Mouse (Mus musculus): ENCODE data around the gene Trp53rka. TPM values are rescaled to one million over a fixed set of nuclear protein-coding genes. Genes with fewer than 3 reads are reported as not detected.

The Trp53rka gene
- polyA plus RNA-seq (2015; fragmentation: Nextera tagmentation; extraction: Ambion mirVana), result 10.8 and 10.9 TPM in 2 replicates

- 1% methylated on average over 58 of the region's 84 CpGs for WGBS
- peak; percentile 82 for ATAC-seq
- Histone ChIP-seq H3K9ac (ENCODE audit: low read depth, low read length) (peak within 1 kb of the TSS; percentile 78), H3K4me3 (ENCODE audit: low read depth, low read length) (peak within 1 kb of the TSS; percentile 72), H3K27ac (ENCODE audit: low read depth, low read length) (peak within 1 kb of the TSS; percentile 60), H3K36me3 (ENCODE audit: control insufficient read depth, insufficient read depth) (peaks cover 12% of the 10 kb centered on the region), H3K4me2 (replicated peaks; ENCODE audit: low read depth) (peak within 1 kb of the TSS; percentile 82), H3K27me3 (replicated peaks; ENCODE audit: control insufficient read depth, insufficient read depth, low read length) (no peaks in the 10 kb centered on the region), H3K4me1 (replicated peaks; ENCODE audit: control insufficient read depth, insufficient read depth, low read length) (0 out of 2 replicates have a peak, but pooled peaks cover 4% of the 10 kb centered on the region), H3K9me3 (ENCODE audit: control insufficient read depth) (no peaks in the 10 kb centered on the region)
- no peak for TF ChIP-seq CTCF (IDR thresholded peaks at IDR 0.05; ENCODE audit: low read depth)
These were observed at the start of gene Trp53rka for GRCm38 (mm10) chr2:165492648-165493553. Gene Trp53rka, minus strand, starts transcription at chr2:165493324.

- Histone ChIP-seq H3K9ac (ENCODE audit: low read depth, low read length) (no peak overlapping the region), H3K4me3 (ENCODE audit: low read depth, low read length) (no peak overlapping the region), H3K27me3 (replicated peaks; ENCODE audit: control insufficient read depth, insufficient read depth, low read length) (0 out of 2 replicates have a peak, but pooled peaks cover 4% of the 10 kb centered on the region), H3K9me3 (ENCODE audit: control insufficient read depth) (no peaks in the 10 kb centered on the region), H3K27ac (ENCODE audit: low read depth, low read length) (no peak overlapping the region), H3K4me1 (replicated peaks; ENCODE audit: control insufficient read depth, insufficient read depth, low read length) (no peaks in the 10 kb centered on the region), H3K36me3 (ENCODE audit: control insufficient read depth, insufficient read depth) (no peaks in the 10 kb centered on the region), H3K4me2 (replicated peaks; ENCODE audit: low read depth) (no peak overlapping the region)
- TF ChIP-seq CTCF (IDR thresholded peaks at IDR 0.05; ENCODE audit: low read depth), result no peak
- WGBS, result 78% methylated on average over 3 of the region's 3 CpGs
- ATAC-seq, result no peak
These were observed 47.9 kb upstream of the Trp53rka start for GRCm38 (mm10) chr2:165540975-165541374.

- TF ChIP-seq CTCF (IDR thresholded peaks at IDR 0.05; ENCODE audit: low read depth), result no peak
- no peak for ATAC-seq
These were observed 40.7 kb upstream of the Trp53rka start for GRCm38 (mm10) chr2:165533789-165534188.

GRCm38 (mm10) chr2:165529106-165529505, 36.0 kb upstream of the Trp53rka start:
- Histone ChIP-seq H3K4me2 (replicated peaks; ENCODE audit: low read depth) (no peak overlapping the region), H3K4me3 (ENCODE audit: low read depth, low read length) (no peak overlapping the region), H3K27me3 (replicated peaks; ENCODE audit: control insufficient read depth, insufficient read depth, low read length) (no peaks in the 10 kb centered on the region), H3K9me3 (ENCODE audit: control insufficient read depth) (no peaks in the 10 kb centered on the region), H3K4me1 (replicated peaks; ENCODE audit: control insufficient read depth, insufficient read depth, low read length) (no peaks in the 10 kb centered on the region), H3K27ac (ENCODE audit: low read depth, low read length) (no peak overlapping the region), H3K36me3 (ENCODE audit: control insufficient read depth, insufficient read depth) (no peaks in the 10 kb centered on the region), H3K9ac (ENCODE audit: low read depth, low read length) (no peak overlapping the region)
- WGBS, result 19% methylated on average over 8 of the region's 8 CpGs
- ATAC-seq, result no peak
- peak; percentile 96 for TF ChIP-seq CTCF (IDR thresholded peaks at IDR 0.05; ENCODE audit: low read depth)

More at GRCm38 (mm10) chr2:165533789-165534188, 40.7 kb upstream of the Trp53rka start:
- no peak overlapping the region for H3K4me2 ChIP-seq (replicated peaks; ENCODE audit: low read depth)
- H3K9ac ChIP-seq (ENCODE audit: low read depth, low read length), result no peak overlapping the region
- no peaks in the 10 kb centered on the region for H3K27me3 ChIP-seq (replicated peaks; ENCODE audit: control insufficient read depth, insufficient read depth, low read length)
- H3K4me3 ChIP-seq (ENCODE audit: low read depth, low read length), result no peak overlapping the region
- no peaks in the 10 kb centered on the region for H3K36me3 ChIP-seq (ENCODE audit: control insufficient read depth, insufficient read depth)
- H3K27ac ChIP-seq (ENCODE audit: low read depth, low read length), result no peak overlapping the region
- no peaks in the 10 kb centered on the region for H3K9me3 ChIP-seq (ENCODE audit: control insufficient read depth)
- 76% methylated on average over 6 of the region's 6 CpGs for WGBS
- no peaks in the 10 kb centered on the region for H3K4me1 ChIP-seq (replicated peaks; ENCODE audit: control insufficient read depth, insufficient read depth, low read length)

GRCm38 (mm10) chr2:165525609-165526008, 32.5 kb upstream of the Trp53rka start:
- Histone ChIP-seq H3K36me3 (ENCODE audit: control insufficient read depth, insufficient read depth) (no peaks in the 10 kb centered on the region), H3K4me1 (replicated peaks; ENCODE audit: control insufficient read depth, insufficient read depth, low read length) (no peaks in the 10 kb centered on the region), H3K27ac (ENCODE audit: low read depth, low read length) (no peak overlapping the region), H3K9ac (ENCODE audit: low read depth, low read length) (no peak overlapping the region), H3K4me3 (ENCODE audit: low read depth, low read length) (no peak overlapping the region), H3K9me3 (ENCODE audit: control insufficient read depth) (no peaks in the 10 kb centered on the region), H3K4me2 (replicated peaks; ENCODE audit: low read depth) (no peak overlapping the region), H3K27me3 (replicated peaks; ENCODE audit: control insufficient read depth, insufficient read depth, low read length) (no peaks in the 10 kb centered on the region)
- 53% methylated on average over 4 of the region's 4 CpGs for WGBS
- no peak for ATAC-seq
- TF ChIP-seq CTCF (IDR thresholded peaks at IDR 0.05; ENCODE audit: low read depth), result peak; percentile 28

GRCm38 (mm10) chr2:165515178-165515728, 22.1 kb upstream of the Trp53rka start:
- Histone ChIP-seq H3K27ac (ENCODE audit: low read depth, low read length) (no peak overlapping the region), H3K4me2 (replicated peaks; ENCODE audit: low read depth) (no peak overlapping the region), H3K4me1 (replicated peaks; ENCODE audit: control insufficient read depth, insufficient read depth, low read length) (no peaks in the 10 kb centered on the region), H3K4me3 (ENCODE audit: low read depth, low read length) (no peak overlapping the region), H3K27me3 (replicated peaks; ENCODE audit: control insufficient read depth, insufficient read depth, low read length) (no peaks in the 10 kb centered on the region), H3K9ac (ENCODE audit: low read depth, low read length) (no peak overlapping the region), H3K9me3 (ENCODE audit: control insufficient read depth) (no peaks in the 10 kb centered on the region), H3K36me3 (ENCODE audit: control insufficient read depth, insufficient read depth) (no peaks in the 10 kb centered on the region)
- no peak for ATAC-seq
- no peak for TF ChIP-seq CTCF (IDR thresholded peaks at IDR 0.05; ENCODE audit: low read depth)
- 94% methylated on average over 20 of the region's 20 CpGs for WGBS

Data from intestine, postnatal 0 days (tissue).